15 mouse cellular contexts compared by ENCODE assay signal in the genomic region with DNA sequence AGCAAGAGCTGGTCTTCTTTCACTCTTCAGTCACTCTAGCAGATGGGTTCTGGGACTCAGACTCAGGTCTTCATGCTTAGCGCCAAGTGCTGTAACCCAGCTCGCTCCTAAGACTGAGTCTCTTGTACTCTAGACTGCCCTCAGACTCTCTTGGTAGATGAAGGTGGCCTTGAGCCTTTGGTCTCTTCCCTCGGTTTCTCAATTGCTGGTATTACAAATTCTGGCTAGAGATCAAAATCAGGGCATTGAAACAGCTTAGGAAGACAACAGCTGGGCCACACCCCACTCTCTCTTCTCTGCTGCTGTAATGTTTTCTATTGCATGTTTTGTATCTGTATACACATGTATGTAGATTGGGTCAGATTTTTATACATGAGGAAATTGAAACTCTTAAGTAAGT. TPM values are rescaled to one million over a fixed set of nuclear protein-coding genes. Genes with fewer than 3 reads are reported as not detected.
DNase-seq lines count a peak whose midpoint lies in the region.
"Had no signal": no experiment of that assay in that cellular context is flagged by ENCODE, and none has a peak within 500 bp of the region (broad histone marks: within the 10 kb centered on the region; RNA-seq: fewer than 3 reads in every experiment).

No protein-coding gene starts in this region.

- peak; percentile 7 for DNase-seq in adrenal gland, postnatal 10 days
- DNase-seq in adrenal gland, postnatal 25 days, result no peak
- DNase-seq in kidney, adult 9 months, result peak; percentile 12
- DNase-seq in kidney, adult 8-10 months, result no peak
- DNase-seq in fat pad, adult 2 months (ENCODE audit: extremely low read depth, low read depth, low spot score), result peak; percentile 52
- DNase-seq in right cerebral cortex, postnatal 25 days, result no peak
- DNase-seq: cerebellum, adult 11 months; cerebellum, adult 2 months; cerebellum, adult 9-11 months; cerebellum, postnatal 25 days; gastrocnemius, postnatal 25 days; heart, adult 2 months; heart, postnatal 14 days; heart, postnatal 4 days had no signal

RNA-seq across cellular contexts. Expression of gene Trappc13, which starts 32.6 kb away (rescaled TPM):
- total RNA-seq in adrenal gland, postnatal 10 days (2021), result 10 to 100 TPM; 47.1 to 51.4 TPM
- total RNA-seq in adrenal gland, postnatal 25 days (2021), result 55.4 and 61.0 TPM in 2 replicates

RNA-seq across cellular contexts. Expression of gene Trim23, which starts 33.0 kb away (rescaled TPM):
- 10 to 100 TPM; 19.2 to 20.3 TPM for total RNA-seq in adrenal gland, postnatal 10 days (2021)
- 18.3 and 23.2 TPM in 2 replicates for total RNA-seq in adrenal gland, postnatal 25 days (2021)

RNA-seq across cellular contexts. Expression of gene Sgtb, which starts 36.1 kb away (rescaled TPM):
- 1 to 10 TPM; 5.2 to 7.6 TPM for total RNA-seq in adrenal gland, postnatal 10 days (2021)
- total RNA-seq in adrenal gland, postnatal 25 days (2021), result 5.1 and 5.2 TPM in 2 replicates
- total RNA-seq: MEL had no signal

RNA-seq across cellular contexts. Expression of gene Nln, which starts 36.2 kb away (rescaled TPM):
- total RNA-seq in adrenal gland, postnatal 10 days (2021), result 10 to 100 TPM; 27.2 to 28.4 TPM
- total RNA-seq in adrenal gland, postnatal 25 days (2021), result 19.0 and 22.8 TPM in 2 replicates

Comparison
In these comparisons a context has a peak if more than half of its experiments do, and no peak if none do; other contexts are left out.
1. DNase-seq: peak in adrenal gland, postnatal 10 days (single experiment), kidney, adult 9 months (single experiment) and fat pad, adult 2 months (single experiment); none in adrenal gland, postnatal 25 days (single experiment), kidney, adult 8-10 months (0 of 2) and right cerebral cortex, postnatal 25 days (single experiment).